Mouse (Mus musculus): ENCODE data around the gene Nudt16l1. TPM values are rescaled to one million over a fixed set of nuclear protein-coding genes. Genes with fewer than 3 reads are reported as not detected.
A peak's percentile ranks its signal among the peaks of the same experiment; 100 is the strongest.

Gene Nudt16l1
- total RNA-seq (2015): 16.7 and 22.9 TPM in 2 replicates
- total RNA-seq (2017): 10.2 and 14.0 TPM in 2 replicates

DNA sequence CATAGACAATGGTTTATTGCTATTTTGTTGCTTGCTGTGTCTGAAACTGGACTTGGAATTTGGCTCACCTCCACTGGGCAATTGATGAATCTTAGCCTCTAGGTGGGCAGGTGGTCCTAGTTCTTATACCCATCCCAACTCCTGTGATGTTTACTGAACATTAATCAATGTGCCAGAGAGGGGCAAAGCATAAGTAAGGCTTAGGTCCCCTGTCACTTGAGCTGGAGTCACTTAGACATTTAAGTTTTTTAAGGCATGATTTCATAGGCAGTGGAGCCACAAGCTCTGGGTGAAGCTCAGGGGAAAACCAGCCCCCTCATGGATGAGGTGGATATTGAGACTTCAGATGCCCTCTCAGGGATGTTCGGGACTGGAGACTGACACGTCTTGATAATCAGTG lies at the start of gene Nudt16l1:
Nudt16l1 (plus strand) TSS at position 301 of the 400 bp plus-strand sequence.
- no peak for ATAC-seq (ENCODE audit: poor library complexity, severe bottlenecking)

GRCm38 (mm10) chr16:4890201-4890709 lies 48.3 kb upstream of the Nudt16l1 start:
- ATAC-seq (ENCODE audit: poor library complexity, severe bottlenecking): no peak

DNA sequence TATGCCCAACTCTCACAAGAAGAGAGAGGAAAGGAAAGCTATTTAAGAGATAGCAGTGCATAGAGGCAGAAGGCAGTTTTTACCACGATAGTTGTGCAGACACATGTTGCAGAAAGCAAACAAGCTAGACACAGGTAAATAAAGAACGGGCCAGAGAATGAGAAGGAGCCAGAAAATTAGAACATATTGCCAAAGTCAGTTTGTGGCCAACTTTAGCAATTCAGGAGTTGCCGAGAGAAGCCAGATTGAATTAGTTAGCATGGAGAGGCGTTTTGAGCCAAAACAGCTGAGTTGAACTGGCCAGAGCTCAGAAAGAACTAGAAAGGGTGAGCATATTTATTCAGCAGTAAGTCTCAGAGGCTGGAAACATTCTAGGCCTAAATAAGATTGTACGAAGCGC lies 46.4 kb upstream of the Nudt16l1 start:
- ATAC-seq (ENCODE audit: poor library complexity, severe bottlenecking): no peak

DNA sequence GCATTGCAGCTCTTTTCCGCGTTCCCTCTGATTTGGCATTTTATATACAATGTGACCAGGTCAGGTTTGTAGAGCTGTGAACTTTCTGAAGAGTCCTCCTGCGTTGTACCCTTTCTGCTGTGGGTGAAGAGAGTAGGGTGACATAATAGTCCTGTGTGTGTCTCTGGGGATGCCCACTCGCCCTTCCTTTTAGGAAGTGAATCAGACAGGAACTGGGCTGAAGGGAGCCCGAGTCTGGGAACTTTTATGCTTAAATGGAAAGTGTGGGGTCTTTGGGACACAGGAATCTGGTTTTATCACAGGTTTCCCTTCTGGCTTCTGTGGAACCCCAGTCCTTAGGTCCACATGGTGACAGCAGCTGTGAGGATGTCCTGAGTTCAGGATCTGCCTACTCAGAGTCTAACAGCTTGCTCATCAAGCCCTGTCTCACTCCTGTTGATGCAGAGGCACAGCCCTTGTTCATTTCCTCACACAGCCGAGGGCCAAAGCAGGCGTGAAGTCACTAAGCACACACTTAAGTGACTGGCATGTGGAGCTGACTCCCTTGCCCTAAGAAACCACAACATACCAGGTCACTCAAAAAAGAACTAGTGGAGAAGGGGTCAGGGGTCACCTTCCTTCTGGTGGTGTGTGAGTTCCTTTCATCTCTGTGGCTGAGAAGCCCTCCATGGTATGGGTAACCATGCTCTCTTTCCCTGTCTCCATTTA lies 44.2 kb upstream of the Nudt16l1 start:
- no peak for ATAC-seq (ENCODE audit: poor library complexity, severe bottlenecking)

GRCm38 (mm10) chr16:4896249-4897027 lies 42.1 kb upstream of the Nudt16l1 start:
- ATAC-seq (ENCODE audit: poor library complexity, severe bottlenecking): peak; percentile 40; the same call in 1 of the 2 replicates

- peak; percentile 54 for ATAC-seq (ENCODE audit: poor library complexity, severe bottlenecking)
These were observed 41.3 kb upstream of the Nudt16l1 start for GRCm38 (mm10) chr16:4897146-4897730.

GRCm38 (mm10) chr16:4898881-4899280 lies 39.7 kb upstream of the Nudt16l1 start:
- peak; percentile 53 for ATAC-seq (ENCODE audit: poor library complexity, severe bottlenecking)

- ATAC-seq (ENCODE audit: poor library complexity, severe bottlenecking): no peak
These were observed 38.9 kb upstream of the Nudt16l1 start for GRCm38 (mm10) chr16:4899711-4900110.

GRCm38 (mm10) chr16:4901167-4901566 lies 37.4 kb upstream of the Nudt16l1 start:
- no peak for ATAC-seq (ENCODE audit: poor library complexity, severe bottlenecking)

- ATAC-seq (ENCODE audit: poor library complexity, severe bottlenecking): 0 out of 2 replicates have a peak, but pooled peaks have one; percentile 52
These were observed 36.2 kb upstream of the Nudt16l1 start for GRCm38 (mm10) chr16:4902390-4902789.

DNA sequence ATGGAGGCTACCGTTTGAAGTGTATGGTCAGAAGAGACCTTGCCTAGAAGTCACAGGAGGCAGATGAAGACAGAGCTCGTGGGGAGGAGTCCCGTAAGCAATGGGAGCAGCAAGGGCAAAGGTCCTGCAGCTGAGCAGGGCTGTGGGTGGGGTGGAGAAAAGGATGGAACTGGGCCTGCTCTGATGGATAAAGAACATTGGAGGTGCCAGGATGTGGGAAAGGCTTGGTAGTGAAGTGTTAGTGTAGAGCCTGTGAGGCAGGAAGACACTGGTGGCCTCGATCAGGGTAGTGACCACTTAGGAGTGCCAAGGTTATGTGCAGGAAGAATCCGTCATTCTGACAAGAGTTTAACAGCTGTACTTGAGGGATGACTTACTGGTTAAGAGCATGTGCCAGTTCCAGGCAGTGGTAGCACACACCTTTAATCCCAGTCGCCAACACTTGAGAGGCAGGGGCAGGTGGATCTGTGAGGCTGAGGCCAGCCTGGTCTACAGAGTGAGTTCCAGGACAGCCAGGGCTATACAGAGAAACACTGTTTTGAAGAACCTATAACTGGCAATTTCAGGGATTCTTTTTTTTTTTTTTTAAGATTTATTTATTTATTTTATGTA lies 35.0 kb upstream of the Nudt16l1 start:
- ATAC-seq (ENCODE audit: poor library complexity, severe bottlenecking): no peak

- no peak for ATAC-seq (ENCODE audit: poor library complexity, severe bottlenecking)
These were observed 33.7 kb upstream of the Nudt16l1 start for GRCm38 (mm10) chr16:4904878-4905277.

DNA sequence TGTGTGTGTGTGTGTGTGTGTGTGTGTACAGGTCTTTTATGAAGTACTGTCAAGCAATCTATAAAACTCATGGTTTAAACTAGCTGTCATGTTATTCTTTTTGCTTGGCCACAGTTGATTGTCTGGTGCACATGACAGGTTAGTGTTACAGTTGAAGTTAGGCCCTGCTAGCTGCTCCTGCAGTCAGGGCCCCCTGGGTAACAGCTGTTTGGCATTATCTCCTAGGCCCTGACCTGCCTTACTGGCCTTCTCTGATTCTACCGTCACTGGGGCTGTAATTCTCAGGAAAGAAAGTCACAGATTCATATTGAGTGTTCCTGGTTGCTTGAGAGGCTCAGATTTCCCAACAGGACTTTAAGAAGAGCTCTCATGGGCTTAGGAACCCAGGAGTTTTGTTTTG lies 33.0 kb upstream of the Nudt16l1 start:
- no peak for ATAC-seq (ENCODE audit: poor library complexity, severe bottlenecking)

- no peak for ATAC-seq (ENCODE audit: poor library complexity, severe bottlenecking)
These were observed 32.0 kb upstream of the Nudt16l1 start for GRCm38 (mm10) chr16:4906559-4906958.

DNA sequence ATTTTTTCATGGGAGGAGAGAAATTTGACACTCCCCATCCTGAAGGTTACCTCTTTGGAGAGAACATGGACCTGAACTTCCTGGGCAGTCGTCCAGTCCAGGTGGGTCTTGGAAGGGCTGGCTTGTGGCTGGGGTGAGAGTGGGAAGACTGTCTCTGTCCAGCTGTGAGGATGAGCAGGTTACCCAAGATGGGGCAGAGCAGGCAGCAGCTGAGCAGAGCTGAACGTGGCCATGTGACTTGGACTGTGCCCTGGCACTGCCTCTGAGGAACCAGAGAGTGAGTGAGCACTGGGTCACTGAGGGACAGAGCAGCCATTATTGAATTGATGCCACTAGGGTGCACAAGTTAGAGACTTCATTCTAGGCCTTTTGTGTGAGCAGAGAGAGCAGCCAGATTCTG lies 31.2 kb upstream of the Nudt16l1 start:
- no peak for ATAC-seq (ENCODE audit: poor library complexity, severe bottlenecking)

DNA sequence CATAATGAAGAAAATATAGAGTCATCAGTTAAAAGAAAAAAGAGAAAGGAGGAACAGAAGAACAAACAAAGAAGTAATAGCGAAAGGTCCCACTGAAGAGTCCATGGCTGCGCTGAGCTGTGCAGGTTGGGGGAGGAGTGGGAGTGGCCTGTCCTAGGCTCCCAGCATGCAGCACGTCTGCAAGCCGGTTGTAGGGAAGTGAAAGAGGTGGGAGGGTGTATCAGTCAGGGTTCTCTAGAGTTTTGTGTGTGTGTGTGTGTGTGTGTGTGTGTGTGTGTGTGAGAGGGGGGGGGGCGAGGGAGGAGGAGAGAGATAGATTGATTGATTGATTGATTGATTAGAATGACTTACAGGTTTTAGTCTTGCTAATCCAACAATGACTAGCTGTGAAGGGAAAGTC lies 30.6 kb upstream of the Nudt16l1 start:
- peak; percentile 87 for ATAC-seq (ENCODE audit: poor library complexity, severe bottlenecking)

DNA sequence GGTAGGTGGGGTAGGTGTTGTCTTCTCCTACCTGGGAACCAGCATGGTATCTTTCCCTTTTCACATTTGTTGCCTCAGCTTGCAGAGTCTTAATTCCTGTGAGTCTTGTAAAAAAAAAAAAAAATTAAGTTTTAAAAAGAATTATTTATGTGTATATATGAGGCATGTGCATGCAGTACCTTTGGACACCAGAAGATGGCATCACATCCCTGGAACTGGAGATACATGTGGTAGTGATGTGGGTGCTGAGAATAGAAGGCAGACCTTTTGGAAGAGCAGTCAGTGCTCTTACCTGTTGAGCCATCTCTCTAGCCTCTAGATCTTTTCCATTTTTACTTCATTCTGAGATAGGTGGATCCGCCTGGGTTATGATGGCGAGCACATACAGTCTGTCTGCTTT lies 28.8 kb upstream of the Nudt16l1 start:
- ATAC-seq (ENCODE audit: poor library complexity, severe bottlenecking): no peak

- ATAC-seq (ENCODE audit: poor library complexity, severe bottlenecking): no peak
These were observed 27.8 kb upstream of the Nudt16l1 start for GRCm38 (mm10) chr16:4910758-4911157.

- no peak for ATAC-seq (ENCODE audit: poor library complexity, severe bottlenecking)
These were observed 26.4 kb upstream of the Nudt16l1 start for GRCm38 (mm10) chr16:4912074-4912648.

DNA sequence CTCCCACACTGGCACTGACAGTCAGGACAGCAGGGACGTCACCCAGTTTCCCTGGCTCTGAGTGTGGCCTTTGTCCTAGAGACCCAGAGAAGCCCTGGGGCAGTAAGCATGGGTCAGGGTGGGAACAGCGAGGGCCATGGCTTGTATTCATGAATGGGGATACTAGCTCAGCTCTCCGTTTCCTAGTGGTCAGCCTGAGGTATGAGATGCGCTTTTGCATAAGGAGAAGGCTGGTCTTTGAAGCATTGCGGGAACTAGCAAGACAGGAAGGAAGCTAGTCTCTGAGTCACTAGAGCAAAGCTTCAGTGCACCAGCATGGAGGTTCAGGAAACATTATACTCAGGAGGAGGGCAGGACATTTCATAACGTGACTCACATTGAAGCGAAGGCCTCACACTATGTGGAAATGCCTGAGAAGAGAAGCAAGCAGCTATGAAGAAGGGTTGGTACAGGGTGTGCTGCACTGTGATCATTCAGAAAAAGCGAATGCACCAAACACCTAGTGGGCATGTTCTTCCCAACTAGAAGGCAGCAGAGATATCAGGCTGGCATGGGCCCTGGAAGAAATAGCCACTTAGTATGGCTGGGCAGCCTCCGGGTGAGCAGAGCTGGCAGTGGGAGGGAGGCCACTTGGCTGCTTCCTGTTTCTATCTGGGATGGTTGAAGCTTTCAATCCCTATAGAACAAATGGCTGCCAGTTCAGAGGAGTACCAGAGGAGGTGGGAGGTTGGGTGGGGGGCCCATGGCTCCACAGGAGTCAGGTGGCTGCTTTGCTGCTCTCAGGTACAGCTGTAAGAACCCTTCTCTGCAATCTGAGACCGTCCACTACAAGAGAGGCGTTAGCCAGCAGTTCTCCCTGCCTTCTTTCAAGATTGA lies 25.4 kb upstream of the Nudt16l1 start:
- ATAC-seq (ENCODE audit: poor library complexity, severe bottlenecking): peak; percentile 87
